12 mouse cellular contexts compared by ENCODE assay signal in genomic region chr12:82075479-82076221, GRCm38 (mm10).
A peak's percentile ranks its signal among the peaks of the same experiment; 100 is the strongest.
DNase-seq lines count a peak whose midpoint lies in the region; ATAC-seq lines count a peak whose summit lies in the region.
"Had no signal": no experiment of that assay in that cellular context is flagged by ENCODE, and none has a peak within 500 bp of the region (broad histone marks: within the 10 kb centered on the region; RNA-seq: fewer than 3 reads in every experiment).

No protein-coding gene starts in this region.

- peak; percentile 49 for ATAC-seq in kidney, embryonic 15.5 days (replicated peaks; ENCODE audit: low FRiP score)
- ATAC-seq in midbrain, embryonic 16.5 days: no peak

- H3K4me1 ChIP-seq in kidney, embryonic 15.5 days: peaks cover 9% of the 10 kb centered on the region
- H3K4me1 ChIP-seq in embryonic facial prominence, embryonic 10.5 days: peaks cover 22% of the 10 kb centered on the region
- H3K4me1 ChIP-seq in midbrain, embryonic 16.5 days (ENCODE audit: control insufficient read depth, insufficient read depth, low read length): no peaks in the 10 kb centered on the region
- H3K4me1 ChIP-seq: hindbrain, embryonic 15.5 days; liver, embryonic 15.5 days; midbrain, embryonic 12.5 days had no signal

- no peak overlapping the region for H3K4me3 ChIP-seq in kidney, embryonic 15.5 days (replicated peaks)
- H3K4me3 ChIP-seq in embryonic facial prominence, embryonic 10.5 days: no peak overlapping the region
- H3K4me3 ChIP-seq in midbrain, embryonic 16.5 days (ENCODE audit: low read depth, low read length): no peak overlapping the region
- H3K4me3 ChIP-seq: hindbrain, embryonic 15.5 days; liver, embryonic 15.5 days; midbrain, embryonic 12.5 days had no signal

- H3K27ac ChIP-seq in kidney, embryonic 15.5 days: peak overlapping the region; percentile 66
- H3K27ac ChIP-seq in embryonic facial prominence, embryonic 10.5 days (replicated peaks): peak overlapping the region; percentile 86
- no peak overlapping the region for H3K27ac ChIP-seq in midbrain, embryonic 16.5 days (ENCODE audit: low read length)
- H3K27ac ChIP-seq: hindbrain, embryonic 15.5 days; liver, embryonic 15.5 days; midbrain, embryonic 12.5 days had no signal

- no peak for DNase-seq in kidney, postnatal 36 days
- DNase-seq in NIH3T3 (ENCODE audit: low read depth): peak; percentile 24
- DNase-seq in embryonic facial prominence, embryonic 10.5 days (ENCODE audit: low spot score): peak; percentile 67
- DNase-seq in left cerebral cortex, adult 9 months (ENCODE audit: low spot score in 2 of 2): peak; percentile 66 to 82
- DNase-seq in thymus, adult 18-20 months: no peak
- DNase-seq in gastrocnemius, adult 8-10 months (ENCODE audit: low spot score in 2 of 2): no peak

- H3K9ac ChIP-seq in kidney, embryonic 15.5 days: no peak overlapping the region
- H3K9ac ChIP-seq in midbrain, embryonic 16.5 days (ENCODE audit: low read depth, low read length): no peak overlapping the region
- H3K9ac ChIP-seq: hindbrain, embryonic 15.5 days; liver, embryonic 15.5 days; midbrain, embryonic 12.5 days had no signal

- no peaks in the 10 kb centered on the region for H3K36me3 ChIP-seq in kidney, embryonic 15.5 days
- no peaks in the 10 kb centered on the region for H3K36me3 ChIP-seq in embryonic facial prominence, embryonic 10.5 days (replicated peaks)
- no peaks in the 10 kb centered on the region for H3K36me3 ChIP-seq in midbrain, embryonic 16.5 days (ENCODE audit: control insufficient read depth, insufficient read depth, low read length)
- H3K36me3 ChIP-seq: hindbrain, embryonic 15.5 days; liver, embryonic 15.5 days; midbrain, embryonic 12.5 days had no signal

- H3K27me3 ChIP-seq in kidney, embryonic 15.5 days: no peaks in the 10 kb centered on the region
- H3K27me3 ChIP-seq in embryonic facial prominence, embryonic 10.5 days (replicated peaks; ENCODE audit: low read depth, poor library complexity, severe bottlenecking): no peaks in the 10 kb centered on the region
- no peaks in the 10 kb centered on the region for H3K27me3 ChIP-seq in midbrain, embryonic 16.5 days (ENCODE audit: control insufficient read depth, insufficient read depth, low read depth, low read length)
- H3K27me3 ChIP-seq: CH12.LX; hindbrain, embryonic 15.5 days; liver, embryonic 15.5 days; midbrain, embryonic 12.5 days had no signal

- peak overlapping the region; percentile 6; the same call in 1 of the 2 replicates for H3K4me2 ChIP-seq in kidney, embryonic 15.5 days
- H3K4me2 ChIP-seq in midbrain, embryonic 16.5 days (ENCODE audit: low read length): no peak overlapping the region
- H3K4me2 ChIP-seq: hindbrain, embryonic 15.5 days; liver, embryonic 15.5 days; midbrain, embryonic 12.5 days had no signal

- no peaks in the 10 kb centered on the region for H3K9me3 ChIP-seq in kidney, embryonic 15.5 days (replicated peaks)
- H3K9me3 ChIP-seq in embryonic facial prominence, embryonic 10.5 days: no peaks in the 10 kb centered on the region
- H3K9me3 ChIP-seq in midbrain, embryonic 16.5 days (replicated peaks; ENCODE audit: control insufficient read depth, low read length, poor library complexity, severe bottlenecking): no peaks in the 10 kb centered on the region
- H3K9me3 ChIP-seq: hindbrain, embryonic 15.5 days; liver, embryonic 15.5 days; midbrain, embryonic 12.5 days had no signal

- WGBS in kidney, embryonic 15.5 days: 34% methylated on average over 13 of the region's 13 CpGs
- WGBS in embryonic facial prominence, embryonic 10.5 days: 28% methylated on average over 13 of the region's 13 CpGs
- 72% methylated on average over 13 of the region's 13 CpGs for WGBS in midbrain, embryonic 16.5 days

Comparison
In these comparisons a context has a peak if more than half of its experiments do, and no peak if none do; other contexts are left out.
1. DNase-seq: peak in NIH3T3 (single experiment), embryonic facial prominence, embryonic 10.5 days (single experiment) and left cerebral cortex, adult 9 months (2 of 2); none in kidney, postnatal 36 days (0 of 2), thymus, adult 18-20 months (0 of 2) and gastrocnemius, adult 8-10 months (0 of 2).